22 mouse cellular contexts compared by ENCODE assay signal in genomic region chr2:91673587-91673986, GRCm38 (mm10). TPM values are rescaled to one million over a fixed set of nuclear protein-coding genes. Genes with fewer than 3 reads are reported as not detected.
"Had no signal": no experiment of that assay in that cellular context is flagged by ENCODE, and none has a peak within 500 bp of the region (broad histone marks: within the 10 kb centered on the region; RNA-seq: fewer than 3 reads in every experiment).

No protein-coding gene starts in this region.

- H3K9ac ChIP-seq: heart, embryonic 13.5 days; heart, embryonic 15.5 days; hindbrain, embryonic 13.5 days; hindbrain, embryonic 15.5 days; kidney, embryonic 15.5 days; limb, embryonic 13.5 days; limb, embryonic 15.5 days; liver, embryonic 12.5 days; liver, embryonic 14.5 days had no signal

- H3K4me1 ChIP-seq: heart, embryonic 13.5 days; heart, embryonic 15.5 days; hindbrain, embryonic 13.5 days; hindbrain, embryonic 15.5 days; limb, embryonic 13.5 days; limb, embryonic 15.5 days; liver, embryonic 12.5 days had no signal

- H3K27ac ChIP-seq: heart, embryonic 13.5 days; heart, embryonic 15.5 days; hindbrain, embryonic 13.5 days; hindbrain, embryonic 15.5 days; hindbrain, postnatal 0 days; kidney, embryonic 15.5 days; kidney, postnatal 0 days; limb, embryonic 13.5 days; limb, embryonic 15.5 days; liver, embryonic 12.5 days; liver, embryonic 14.5 days had no signal

- DNase-seq: gastrocnemius, postnatal 14 days; kidney, adult 11 months; kidney, adult 2 months; kidney, adult 9 months; kidney, postnatal 14 days; kidney, postnatal 36 days; layer of hippocampus, postnatal 36 days; left cerebral cortex, postnatal 4 days had no signal

- H3K4me3 ChIP-seq: heart, embryonic 13.5 days; heart, embryonic 15.5 days; hindbrain, embryonic 13.5 days; hindbrain, embryonic 15.5 days; kidney, embryonic 15.5 days; limb, embryonic 13.5 days; limb, embryonic 15.5 days; liver, embryonic 12.5 days had no signal

- H3K27me3 ChIP-seq: heart, embryonic 13.5 days; heart, embryonic 15.5 days; hindbrain, embryonic 13.5 days; hindbrain, embryonic 15.5 days; kidney, embryonic 15.5 days; limb, embryonic 13.5 days; limb, embryonic 15.5 days; liver, embryonic 12.5 days had no signal

RNA-seq across cellular contexts. Expression of gene F2, which starts 37.4 kb away (rescaled TPM):
- total RNA-seq: heart, adult 18-20 months; heart, postnatal 36 days; hindbrain, postnatal 0 days; layer of hippocampus, adult 18-20 months had no signal
- polyA plus RNA-seq: hindbrain, embryonic 13.5 days; hindbrain, postnatal 0 days had no signal
